Mouse (Mus musculus) mammary gland, adult 2 months (tissue): ENCODE measurements around the gene Pdx1. TPM values are rescaled to one million over a fixed set of nuclear protein-coding genes. Genes with fewer than 3 reads are reported as not detected.

Source experiments
- polyA plus RNA-seq: library from polyadenylated mRNA; depleted of rRNA; stranded (reverse); fragments of >200 nt; gene quantifications from 2 replicates; pipeline ENCODE4 v1.2.3, GENCODE M21; 2012; ENCODE audit warnings: low replicate concordance; rRNA removed

Gene Pdx1
- polyA plus RNA-seq: not detected in 2 replicates

GRCm38 (mm10) chr5:147269926-147270672 is at the start of gene Pdx1:
Gene Pdx1 (plus strand): TSS chr5:147269959.

GRCm38 (mm10) chr5:147306638-147307397 is 37.1 kb downstream of the Pdx1 start, which contains the start of gene Cdx2:
Gene Cdx2 (minus strand): TSS chr5:147307270.

GRCm38 (mm10) chr5:147322183-147322582 is 52.4 kb downstream of the Pdx1 start, which contains the start of gene Urad:
Gene Urad (minus strand): TSS chr5:147322440.

Other genes with a start within 250 kb of the Pdx1 start
- gene Lnx2, start 193.4 kb upstream of the Pdx1 start, polyA plus RNA-seq: 27.2 and 65.1 TPM in 2 replicates
- gene Polr1d, start 192.9 kb upstream of the Pdx1 start, polyA plus RNA-seq: 35.7 and 48.1 TPM in 2 replicates
- gene Gsx1, start 81.3 kb upstream of the Pdx1 start, polyA plus RNA-seq: not detected in 2 replicates
- gene Cdx2, start 37.3 kb downstream of the Pdx1 start, polyA plus RNA-seq: not detected in 2 replicates
- gene Urad, start 52.5 kb downstream of the Pdx1 start, polyA plus RNA-seq: 0.76 TPM in 1 of 2 replicates, not detected in the other
- 2.8 and 3.9 TPM in 2 replicates for gene Flt3, start 130.5 kb downstream of the Pdx1 start, polyA plus RNA-seq
- 24.8 and 66.3 TPM in 2 replicates for gene Pan3, start 160.2 kb downstream of the Pdx1 start, polyA plus RNA-seq